ENCODE assay signal across 8 mouse cellular contexts in the genomic region with DNA sequence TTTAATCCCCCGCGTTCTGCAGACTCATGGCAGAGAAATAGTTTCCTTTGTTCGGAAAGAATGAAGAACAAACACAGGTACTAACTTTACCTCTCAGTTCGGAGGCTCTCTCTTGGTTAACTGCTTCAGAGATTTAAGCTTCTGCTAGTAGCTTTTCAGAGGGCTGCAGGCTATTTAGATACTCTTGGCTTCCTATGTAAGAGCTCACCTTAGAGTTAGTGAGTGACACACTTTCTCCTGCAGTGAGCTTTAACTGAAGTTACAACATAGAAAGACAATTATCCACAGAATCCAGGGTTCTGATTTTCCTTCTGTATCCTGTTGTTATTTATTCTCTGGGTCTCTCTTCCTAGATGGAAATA.
DNase-seq lines count a peak whose midpoint lies in the region; ATAC-seq and TF ChIP-seq lines count a peak whose summit lies in the region.
"Had no signal": no experiment of that assay in that cellular context is flagged by ENCODE, and none has a peak within 500 bp of the region (broad histone marks: within the 10 kb centered on the region; RNA-seq: fewer than 3 reads in every experiment).

No protein-coding gene starts in this region.

- no peaks in the 10 kb centered on the region for H3K36me3 ChIP-seq in hindbrain, embryonic 12.5 days
- no peaks in the 10 kb centered on the region for H3K36me3 ChIP-seq in liver, postnatal 0 days (replicated peaks; ENCODE audit: insufficient read depth, low read length)

- peak; percentile 12 for DNase-seq in retina, embryonic 14.5 days (ENCODE audit: low spot score)
- no peak for DNase-seq in retina, postnatal 1 day
- no peak for DNase-seq in liver, postnatal 0 days
- no peak for DNase-seq in spleen, postnatal 14 days (ENCODE audit: low spot score in 2 of 2)
- DNase-seq in left cerebral cortex, postnatal 36 days (ENCODE audit: low spot score in 2 of 2): no peak
- no peak for DNase-seq in frontal cortex, postnatal 10 days (ENCODE audit: low spot score in 2 of 2)

- peak overlapping the region; percentile 32; the same call in 1 of the 2 replicates for H3K9ac ChIP-seq in hindbrain, embryonic 12.5 days
- H3K9ac ChIP-seq in liver, postnatal 0 days (replicated peaks): no peak overlapping the region

- intact Hi-C loops in left cerebral cortex, postnatal 36 days (cut with DNase I): no loop called here

- 6% methylated on average over 4 of the region's 4 CpGs for WGBS in hindbrain, embryonic 12.5 days
- 16% methylated on average over 4 of the region's 4 CpGs for WGBS in liver, postnatal 0 days (ENCODE audit: insufficient replicate concordance)

- peaks cover 73% of the 10 kb centered on the region for H3K27me3 ChIP-seq in hindbrain, embryonic 12.5 days
- no peaks in the 10 kb centered on the region for H3K27me3 ChIP-seq in liver, postnatal 0 days (ENCODE audit: insufficient read depth, low read length)
- H3K27me3 ChIP-seq: Patski had no signal

- H3K4me1 ChIP-seq in hindbrain, embryonic 12.5 days: peaks cover 18% of the 10 kb centered on the region
- peaks cover 11% of the 10 kb centered on the region for H3K4me1 ChIP-seq in liver, postnatal 0 days (ENCODE audit: insufficient read depth)

- H3K27ac ChIP-seq in hindbrain, embryonic 12.5 days: 0 out of 2 replicates have a peak overlapping the region, but pooled peaks have one; percentile 2
- H3K27ac ChIP-seq in liver, postnatal 0 days (ENCODE audit: low read depth): no peak overlapping the region

- peak overlapping the region; percentile 60 for H3K4me2 ChIP-seq in hindbrain, embryonic 12.5 days (replicated peaks)
- H3K4me2 ChIP-seq in liver, postnatal 0 days (ENCODE audit: low read depth, low read length): peak overlapping the region; percentile 67

- H3K4me3 ChIP-seq in hindbrain, embryonic 12.5 days: 0 out of 2 replicates have a peak overlapping the region, but pooled peaks have one; percentile 31
- 0 out of 2 replicates have a peak overlapping the region, but pooled peaks have one; percentile 26 for H3K4me3 ChIP-seq in liver, postnatal 0 days (ENCODE audit: low read depth, low read length)

- ATAC-seq in hindbrain, embryonic 12.5 days (ENCODE audit: low FRiP score): no peak
- no peak for ATAC-seq in liver, postnatal 0 days
- ATAC-seq: Patski had no signal

- no peaks in the 10 kb centered on the region for H3K9me3 ChIP-seq in hindbrain, embryonic 12.5 days (replicated peaks)
- H3K9me3 ChIP-seq in liver, postnatal 0 days (ENCODE audit: low read length): no peaks in the 10 kb centered on the region

- TF ChIP-seq CTCF in liver, postnatal 0 days (IDR thresholded peaks at IDR 0.05; ENCODE audit: low read depth): no peak

- TF ChIP-seq EP300 in liver, postnatal 0 days (IDR thresholded peaks at IDR 0.05; ENCODE audit: low read depth): no peak
